Mouse (Mus musculus): Measurements from ENCODE around the gene Krt32. TPM values are rescaled to one million over a fixed set of nuclear protein-coding genes. Genes with fewer than 3 reads are reported as not detected.

The Krt32 gene
- total and polyA plus RNA-seq, 3 experiments = not detected

GRCm38 (mm10) chr11:100066236-100067010 is 21.6 kb downstream of the Krt32 start:
- no peaks in the 10 kb centered on the region for H3K4me1 ChIP-seq (ENCODE audit: control insufficient read depth in 1 of 2, insufficient read depth in 2 of 2, low read length in 2 of 2)
- TF ChIP-seq UBTF (IDR thresholded peaks at IDR 0.05; ENCODE audit: borderline replicate concordance, insufficient read depth, low read depth, low read length) = no peak
- TF ChIP-seq USF2 (IDR thresholded peaks at IDR 0.05; ENCODE audit: borderline replicate concordance in 1 of 2, insufficient read depth in 1 of 2, low read depth in 1 of 2, low read length in 2 of 2) = no peak
- TF ChIP-seq TBP (IDR thresholded peaks at IDR 0.05; ENCODE audit: low read depth, low read length) = no peak
- TF ChIP-seq TAL1 (IDR thresholded peaks at IDR 0.05; ENCODE audit: low read length) = no peak
- no peak for TF ChIP-seq MAX (IDR thresholded peaks at IDR 0.05; ENCODE audit: low read length)
- no peak for TF ChIP-seq EP300 (IDR thresholded peaks at IDR 0.05; ENCODE audit: low read depth in 1 of 2, low read length in 2 of 2)
- no peak for TF ChIP-seq CHD1 (IDR thresholded peaks at IDR 0.05; ENCODE audit: low read depth, low read length)
- H3K9me3 ChIP-seq (replicated peaks; ENCODE audit: insufficient read depth, low read length) = no peaks in the 10 kb centered on the region
- H3K36me3 ChIP-seq (ENCODE audit: control insufficient read depth in 1 of 2, insufficient read depth in 2 of 2, low read length in 2 of 2) = no peaks in the 10 kb centered on the region
- no peaks in the 10 kb centered on the region for H3K79me2 ChIP-seq (ENCODE audit: control insufficient read depth, insufficient read depth, low read length, poor library complexity)
- no peak for DNase-seq (ENCODE audit: low read depth, low spot score)
- H3K27me3 ChIP-seq (ENCODE audit: control insufficient read depth in 1 of 2, insufficient read depth in 2 of 2, low read length in 2 of 2) = no peaks in the 10 kb centered on the region
- H3K9ac ChIP-seq (ENCODE audit: control insufficient read depth, low read depth, low read length, poor library complexity, severe bottlenecking) = no peak overlapping the region
- no peak overlapping the region for H3K27ac ChIP-seq (ENCODE audit: control insufficient read depth, low read depth, low read length)
- no peak overlapping the region for H3K4me3 ChIP-seq (ENCODE audit: control insufficient read depth in 1 of 2, insufficient read depth in 1 of 2, low read depth in 2 of 2, low read length in 2 of 2)

GRCm38 (mm10) chr11:100058875-100059274 is 29.2 kb downstream of the Krt32 start:
- Histone ChIP-seq H3K79me2 (ENCODE audit: control insufficient read depth, insufficient read depth, low read length, poor library complexity) (no peaks in the 10 kb centered on the region), H3K4me1 (ENCODE audit: control insufficient read depth in 1 of 2, insufficient read depth in 2 of 2, low read length in 2 of 2) (no peaks in the 10 kb centered on the region), H3K27me3 (ENCODE audit: control insufficient read depth in 1 of 2, insufficient read depth in 2 of 2, low read length in 2 of 2) (no peaks in the 10 kb centered on the region), H3K4me3 (ENCODE audit: control insufficient read depth in 1 of 2, insufficient read depth in 1 of 2, low read depth in 2 of 2, low read length in 2 of 2) (no peak overlapping the region), H3K9ac (ENCODE audit: control insufficient read depth, low read depth, low read length, poor library complexity, severe bottlenecking) (no peak overlapping the region), H3K9me3 (replicated peaks; ENCODE audit: insufficient read depth, low read length) (no peaks in the 10 kb centered on the region), H3K27ac (ENCODE audit: control insufficient read depth, low read depth, low read length) (no peak overlapping the region), H3K36me3 (ENCODE audit: control insufficient read depth in 1 of 2, insufficient read depth in 2 of 2, low read length in 2 of 2) (no peaks in the 10 kb centered on the region)
- peak; percentile 3 for DNase-seq (ENCODE audit: low read depth, low spot score)
- TF ChIP-seq TAL1 (IDR thresholded peaks at IDR 0.05; ENCODE audit: low read length) = no peak
- TF ChIP-seq JUND (IDR thresholded peaks at IDR 0.05; ENCODE audit: low read depth, low read length) = no peak
- no peak for TF ChIP-seq ELF1 (IDR thresholded peaks at IDR 0.05; ENCODE audit: low read depth, low read length)
- TF ChIP-seq ZNF384 (IDR thresholded peaks at IDR 0.05; ENCODE audit: low read depth, low read length) = no peak
- TF ChIP-seq ZKSCAN1 (IDR thresholded peaks at IDR 0.05; ENCODE audit: low read depth, low read length) = no peak
- TF ChIP-seq TCF12 (IDR thresholded peaks at IDR 0.05; ENCODE audit: low read depth, low read length) = no peak
- TF ChIP-seq NELFE (IDR thresholded peaks at IDR 0.05; ENCODE audit: low read depth, low read length) = no peak
- TF ChIP-seq GATA1 (IDR thresholded peaks at IDR 0.05; ENCODE audit: low read depth, low read length) = no peak
- no peak for TF ChIP-seq MEF2A (IDR thresholded peaks at IDR 0.05; ENCODE audit: extremely low read depth, insufficient replicate concordance, low read depth, low read length, poor library complexity, severe bottlenecking)
- no peak for TF ChIP-seq MAZ (IDR thresholded peaks at IDR 0.05; ENCODE audit: low read depth, low read length)
- no peak for TF ChIP-seq POLR2AphosphoS2 (IDR thresholded peaks at IDR 0.05; ENCODE audit: low read length)
- no peak for TF ChIP-seq RCOR1 (IDR thresholded peaks at IDR 0.05; ENCODE audit: low read depth, low read length)
- TF ChIP-seq TBP (IDR thresholded peaks at IDR 0.05; ENCODE audit: low read depth, low read length) = no peak
- TF ChIP-seq EP300 (IDR thresholded peaks at IDR 0.05; ENCODE audit: low read depth in 1 of 2, low read length in 2 of 2) = no peak
- TF ChIP-seq MYC (IDR thresholded peaks at IDR 0.05; ENCODE audit: low read depth, low read length) = no peak
- TF ChIP-seq USF1 (IDR thresholded peaks at IDR 0.05; ENCODE audit: low read depth, low read length) = no peak
- no peak for TF ChIP-seq POLR2AphosphoS5 (IDR thresholded peaks at IDR 0.05; ENCODE audit: borderline replicate concordance, low read depth, low read length)
- TF ChIP-seq UBTF (IDR thresholded peaks at IDR 0.05; ENCODE audit: borderline replicate concordance, insufficient read depth, low read depth, low read length) = no peak

Data from MEL (cell line).